Mouse (Mus musculus) neural tube, embryonic 14.5 days (tissue): ENCODE results near the gene Nfe2l3. TPM values are rescaled to one million over a fixed set of nuclear protein-coding genes. Genes with fewer than 3 reads are reported as not detected.

Source experiments
- ATAC-seq: fragments of 200-750 bp; cut with Nextera tagmentation; 2 replicates; pipeline ENCODE4 v1.8.0; 2017; ENCODE audit warnings: low read depth, mild to moderate bottlenecking, moderate TSS enrichment, moderate library complexity
- H3K27ac ChIP-seq: fragments of 300-500 bp; sonication (generic); 2 replicates; pipeline ENCODE4 v1.5.1; 2014; ENCODE audit warnings: low read depth, mild to moderate bottlenecking, control low read depth, low read length, moderate library complexity, mixed read lengths
- H3K27me3 ChIP-seq: fragments of 300-500 bp; sonication (generic); 2 replicates; pipeline ENCODE4 v1.6.1; 2014; ENCODE audit warnings: low read length; ENCODE audit not compliant: control insufficient read depth, insufficient read depth
- H3K36me3 ChIP-seq: fragments of 300-500 bp; sonication (generic); 2 replicates; pipeline ENCODE4 v1.6.1; 2014; ENCODE audit warnings: low read length, mixed read lengths; ENCODE audit not compliant: control insufficient read depth, insufficient read depth
- H3K4me1 ChIP-seq: fragments of 300-500 bp; sonication (generic); 2 replicates; pipeline ENCODE4 v1.6.1; 2014; ENCODE audit warnings: low read length; ENCODE audit not compliant: control insufficient read depth, insufficient read depth
- H3K4me2 ChIP-seq: fragments of 300-500 bp; sonication (generic); 2 replicates; pipeline ENCODE4 v1.6.1; 2014; ENCODE audit warnings: mild to moderate bottlenecking, low read depth, low read length, control low read depth
- H3K4me3 ChIP-seq: fragments of 300-500 bp; sonication (generic); 2 replicates; pipeline ENCODE4 v1.5.1; 2014; ENCODE audit warnings: low read depth, low read length, control low read depth, mixed read lengths
- H3K9ac ChIP-seq: fragments of 300-500 bp; sonication (generic); replicated peaks from 2 replicates; pipeline ENCODE4 v1.6.1; 2014; ENCODE audit warnings: low read depth, mild to moderate bottlenecking, control low read depth, low read length, mixed read lengths
- H3K9me3 ChIP-seq: fragments of 300-500 bp; sonication (generic); 2 replicates; pipeline ENCODE4 v1.6.1; 2016; ENCODE audit warnings: low read length; ENCODE audit not compliant: control insufficient read depth
- WGBS: fragments of 180-500 bp; shearing (Covaris S2); extraction: QIAGEN DNeasy Blood & Tissue Kit; methylation state at CpG from one replicate; pipeline ENCODE4 v1.1.7; 2014; 5-methylcytosine and 5-hydroxymethylcytosine counted together
- polyA plus RNA-seq: library from polyadenylated mRNA; unstranded; fragments of >200 nt; fragmentation: Nextera tagmentation; extraction: Ambion mirVana; gene quantifications from 2 replicates; pipeline ENCODE4 v1.2.1, GENCODE M21; 2014

Nfe2l3 gene
- polyA plus RNA-seq, 1 experiment from 2014 or later: 4.6 TPM

GRCm38 (mm10) chr6:51399113-51399518 is 33.4 kb upstream of the Nfe2l3 start:
- peak; percentile 34; the same call in 1 of the 2 replicates for ATAC-seq

DNA sequence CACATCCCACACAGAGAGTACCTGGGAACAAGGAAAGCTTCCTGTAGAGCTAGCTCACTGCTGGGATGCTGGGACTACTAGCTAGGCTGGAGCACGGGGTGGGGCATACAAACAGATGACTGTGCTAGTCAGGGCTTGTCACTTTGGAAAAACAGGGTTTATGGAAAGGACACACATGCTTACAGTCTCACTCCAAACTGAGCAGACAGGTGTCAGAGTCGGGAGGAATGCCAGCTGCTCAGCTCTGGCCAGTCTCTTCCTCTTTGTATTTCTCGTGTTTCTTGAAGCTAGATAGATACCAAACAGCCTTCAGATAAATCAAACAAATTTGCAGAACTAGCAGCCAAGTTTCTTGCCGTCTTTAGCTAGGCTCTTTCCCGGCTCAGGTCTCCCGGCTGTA is 31.2 kb upstream of the Nfe2l3 start:
- ATAC-seq: no peak

More at GRCm38 (mm10) chr6:51399113-51399518, 33.4 kb upstream of the Nfe2l3 start:
- Histone ChIP-seq H3K9ac (no peak overlapping the region), H3K36me3 (no peaks in the 10 kb centered on the region), H3K27me3 (no peaks in the 10 kb centered on the region), H3K4me3 (no peak overlapping the region), H3K4me1 (no peaks in the 10 kb centered on the region), H3K9me3 (no peaks in the 10 kb centered on the region), H3K27ac (no peak overlapping the region; the same call in 1 of the 2 replicates), H3K4me2 (no peak overlapping the region)
- WGBS: 14% methylated on average over 6 of the region's 6 CpGs

DNA sequence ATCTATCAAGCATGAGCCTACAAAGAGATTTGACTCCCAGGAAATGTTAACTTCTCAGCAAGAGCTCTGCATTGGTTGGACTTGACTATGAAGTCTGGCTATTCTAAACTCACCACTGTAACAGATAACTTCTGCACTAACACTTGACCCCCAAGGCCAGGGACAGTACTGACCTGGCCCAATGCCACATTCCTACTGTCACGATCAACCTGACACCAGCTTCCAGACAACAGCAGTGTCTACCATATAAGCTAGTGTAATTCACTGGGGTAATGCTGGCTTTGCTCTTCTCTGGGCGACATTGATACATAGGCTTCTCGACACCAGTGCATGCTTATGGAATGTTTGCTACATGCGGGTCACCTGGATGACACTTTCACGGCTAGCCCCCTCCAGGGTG is 28.9 kb upstream of the Nfe2l3 start:
- H3K4me3 ChIP-seq: no peak overlapping the region
- H3K27ac ChIP-seq: no peak overlapping the region
- no peaks in the 10 kb centered on the region for H3K27me3 ChIP-seq
- H3K9ac ChIP-seq: no peak overlapping the region
- no peaks in the 10 kb centered on the region for H3K9me3 ChIP-seq
- whole genome bisulfite sequencing: 90% methylated on average over 5 of the region's 5 CpGs
- no peaks in the 10 kb centered on the region for H3K36me3 ChIP-seq
- no peak overlapping the region for H3K4me2 ChIP-seq
- no peaks in the 10 kb centered on the region for H3K4me1 ChIP-seq
- ATAC-seq: no peak

More for the DNA sequence above, 31.2 kb upstream of the Nfe2l3 start:
- H3K27ac ChIP-seq: no peak overlapping the region
- no peaks in the 10 kb centered on the region for H3K4me1 ChIP-seq
- no peak overlapping the region for H3K4me2 ChIP-seq
- no peaks in the 10 kb centered on the region for H3K9me3 ChIP-seq
- no peak overlapping the region for H3K4me3 ChIP-seq
- H3K36me3 ChIP-seq: no peaks in the 10 kb centered on the region
- H3K27me3 ChIP-seq: no peaks in the 10 kb centered on the region
- WGBS: 64% methylated on average over 6 of the region's 6 CpGs
- H3K9ac ChIP-seq: no peak overlapping the region

DNA sequence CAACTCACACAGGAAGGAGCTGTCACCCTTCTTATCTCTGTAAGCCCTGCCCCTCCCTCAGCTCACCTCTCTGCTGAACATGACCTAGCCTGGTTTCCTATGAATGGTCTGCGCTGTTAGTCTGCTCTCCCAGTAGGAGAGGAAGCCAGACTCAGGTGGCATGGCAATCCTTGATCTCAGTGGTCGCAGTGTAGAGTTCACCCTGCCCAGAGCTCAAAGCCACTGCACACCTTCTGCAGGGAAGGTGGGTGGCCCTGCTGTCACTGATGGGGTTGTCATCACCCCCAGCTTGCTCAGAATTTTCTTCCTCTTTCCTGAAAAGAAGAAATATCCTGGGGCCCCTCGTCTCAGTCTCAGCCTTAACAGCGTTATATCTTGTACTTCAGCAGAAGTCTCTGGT is 28.0 kb upstream of the Nfe2l3 start:
- no peak for ATAC-seq
- Histone ChIP-seq H3K9me3 (no peaks in the 10 kb centered on the region), H3K27ac (no peak overlapping the region), H3K4me2 (no peak overlapping the region), H3K4me1 (no peaks in the 10 kb centered on the region), H3K36me3 (no peaks in the 10 kb centered on the region), H3K27me3 (no peaks in the 10 kb centered on the region), H3K9ac (no peak overlapping the region), H3K4me3 (no peak overlapping the region)
- 84% methylated on average over 4 of the region's 4 CpGs for WGBS

DNA sequence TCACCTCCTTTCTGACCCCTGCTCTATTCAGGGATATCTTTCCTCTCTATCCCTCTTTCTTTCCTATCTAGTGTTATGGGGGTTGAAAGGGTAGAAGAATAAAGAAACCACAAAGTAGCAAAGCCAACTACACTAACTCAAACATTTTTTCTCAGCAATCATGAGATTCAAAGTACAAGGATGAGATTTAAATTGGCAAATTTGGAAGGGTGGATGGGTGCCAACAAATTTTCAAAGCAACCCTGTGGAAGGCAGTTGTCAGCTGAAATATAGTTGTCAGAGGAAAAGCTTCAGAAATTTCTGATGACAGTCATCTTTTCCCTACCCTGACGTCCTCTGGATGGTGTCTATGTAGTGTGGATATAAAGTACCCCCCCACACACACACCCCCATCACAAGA is 16.0 kb upstream of the Nfe2l3 start:
- 76% methylated on average over 1 of the region's 1 CpGs for WGBS
- no peak overlapping the region for H3K27ac ChIP-seq
- no peak overlapping the region for H3K9ac ChIP-seq
- no peaks in the 10 kb centered on the region for H3K27me3 ChIP-seq
- no peak overlapping the region for H3K4me2 ChIP-seq
- no peaks in the 10 kb centered on the region for H3K4me1 ChIP-seq
- ATAC-seq: no peak
- no peaks in the 10 kb centered on the region for H3K9me3 ChIP-seq
- no peak overlapping the region for H3K4me3 ChIP-seq
- no peaks in the 10 kb centered on the region for H3K36me3 ChIP-seq

DNA sequence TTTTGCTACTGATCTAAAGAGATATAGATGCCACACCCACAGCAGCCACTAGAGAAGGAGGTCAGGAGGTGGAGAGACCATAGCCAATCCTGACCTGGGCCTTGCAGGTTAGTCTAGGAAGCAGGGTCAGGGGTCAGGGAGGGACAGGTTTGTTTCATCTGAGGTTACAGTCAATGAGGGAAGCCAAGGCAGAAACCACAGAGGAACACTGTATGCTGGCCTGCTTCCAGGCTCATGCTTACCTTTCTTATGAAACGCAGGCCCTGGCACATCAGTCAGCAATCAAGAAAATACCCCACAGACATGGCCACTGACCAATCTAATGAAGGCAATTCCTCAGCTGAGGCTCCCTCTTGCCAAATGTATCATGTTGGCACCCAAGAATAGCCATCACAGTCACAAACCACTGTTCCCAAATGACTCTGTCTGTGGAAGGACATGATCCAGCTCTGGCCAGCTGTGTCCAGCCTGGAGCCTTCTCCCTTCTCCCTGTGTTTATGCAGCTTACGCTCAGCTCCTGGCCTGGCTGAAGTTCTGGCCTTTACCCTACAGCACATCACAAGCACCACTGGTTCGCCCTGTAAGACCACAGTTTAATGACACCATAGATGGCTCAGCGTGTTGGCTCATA is 15.0 kb upstream of the Nfe2l3 start:
- Histone ChIP-seq H3K4me2 (no peak overlapping the region), H3K4me3 (no peak overlapping the region), H3K9me3 (no peaks in the 10 kb centered on the region), H3K9ac (no peak overlapping the region), H3K27me3 (no peaks in the 10 kb centered on the region), H3K4me1 (no peaks in the 10 kb centered on the region), H3K27ac (no peak overlapping the region), H3K36me3 (no peaks in the 10 kb centered on the region)
- ATAC-seq: no peak
- WGBS: 86% methylated on average over 4 of the region's 4 CpGs

DNA sequence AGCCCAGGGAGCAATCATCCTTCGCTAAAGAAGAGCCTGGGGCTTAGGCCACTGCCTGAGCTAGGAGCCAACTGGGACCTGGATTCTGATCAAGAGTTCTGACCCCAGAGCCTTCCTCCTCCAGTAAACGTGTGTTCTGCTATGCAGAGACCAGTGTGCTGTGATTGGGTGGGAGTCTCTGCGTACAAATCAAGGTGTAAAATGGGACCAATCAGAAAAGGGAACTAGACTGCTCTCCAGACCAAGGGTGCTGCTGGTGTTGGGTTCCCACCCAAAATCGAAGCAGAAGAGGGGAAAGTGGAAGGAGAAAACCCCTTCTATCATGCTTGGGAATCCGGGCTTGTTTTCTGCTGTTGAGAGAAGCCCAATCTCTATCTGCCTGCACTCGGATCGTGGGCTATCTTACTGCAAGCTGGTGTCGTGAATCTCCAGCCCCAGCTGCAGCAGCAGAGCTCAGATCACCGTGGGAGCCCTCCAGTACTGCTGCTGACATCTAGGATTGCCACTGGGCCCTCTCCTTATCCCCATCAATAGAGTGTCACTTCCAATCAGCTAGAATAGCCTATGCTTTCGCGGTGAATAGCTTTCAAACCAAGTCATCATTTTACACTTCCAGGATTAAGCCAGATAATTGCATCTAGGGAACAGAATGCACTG is 8.9 kb upstream of the Nfe2l3 start:
- Histone ChIP-seq H3K9me3 (no peaks in the 10 kb centered on the region), H3K27me3 (no peaks in the 10 kb centered on the region), H3K4me3 (no peak overlapping the region), H3K4me2 (no peak overlapping the region), H3K4me1 (no peaks in the 10 kb centered on the region), H3K36me3 (no peaks in the 10 kb centered on the region), H3K27ac (no peak overlapping the region), H3K9ac (no peak overlapping the region)
- WGBS: 50% methylated on average over 11 of the region's 11 CpGs
- ATAC-seq: no peak

- H3K4me1 ChIP-seq: no peaks in the 10 kb centered on the region
- H3K27ac ChIP-seq: no peak overlapping the region
- H3K9ac ChIP-seq: no peak overlapping the region
- no peaks in the 10 kb centered on the region for H3K27me3 ChIP-seq
- ATAC-seq: no peak
- H3K4me2 ChIP-seq: no peak overlapping the region
- no peak overlapping the region for H3K4me3 ChIP-seq
- WGBS: 94% methylated on average over 2 of the region's 2 CpGs
- no peaks in the 10 kb centered on the region for H3K9me3 ChIP-seq
- H3K36me3 ChIP-seq: no peaks in the 10 kb centered on the region
Measured at GRCm38 (mm10) chr6:51424537-51424936, 7.9 kb upstream of the Nfe2l3 start.

DNA sequence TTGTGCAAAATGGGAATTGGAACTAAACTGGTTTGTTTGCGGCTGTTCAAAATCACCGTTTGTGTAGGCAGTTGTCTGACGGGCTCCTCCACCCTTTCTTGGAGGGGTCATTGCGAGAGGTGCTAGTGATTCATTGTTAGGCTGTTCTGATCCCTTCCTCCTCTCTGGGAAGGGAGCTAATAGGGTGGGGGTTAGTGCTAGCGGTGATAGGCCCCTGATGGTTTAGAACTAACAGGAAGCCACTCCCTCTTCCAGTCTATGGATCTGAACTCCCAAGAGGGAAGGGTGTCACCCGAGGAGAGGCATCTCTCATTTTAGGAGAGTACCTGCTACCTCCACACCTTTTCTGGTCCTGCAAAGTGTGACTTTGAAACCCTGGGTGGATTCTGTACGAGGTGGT is 1.8 kb downstream of the Nfe2l3 start:
- Histone ChIP-seq H3K4me1 (peaks cover 10% of the 10 kb centered on the region; the same call in 1 of the 2 replicates), H3K27ac (no peak overlapping the region), H3K27me3 (peaks cover 11% of the 10 kb centered on the region; the same call in 1 of the 2 replicates), H3K9ac (no peak overlapping the region), H3K4me2 (peak overlapping the region; percentile 81; the same call in 1 of the 2 replicates), H3K4me3 (0 out of 2 replicates have a peak overlapping the region, but pooled peaks have one; percentile 51), H3K9me3 (no peaks in the 10 kb centered on the region), H3K36me3 (no peaks in the 10 kb centered on the region)
- no peak for ATAC-seq
- 27% methylated on average over 7 of the region's 7 CpGs for WGBS
